Mouse (Mus musculus) limb, embryonic 15.5 days (tissue): ENCODE results near the gene Sult2a7. TPM values are rescaled to one million over a fixed set of nuclear protein-coding genes. Genes with fewer than 3 reads are reported as not detected.

ENCODE experiments used
- ATAC-seq: fragments of 200-750 bp; cut with Nextera tagmentation; 2 replicates; pipeline ENCODE4 v1.8.0; 2017; ENCODE audit warnings: low read depth, moderate TSS enrichment; ENCODE audit not compliant: insufficient number of reproducible peaks, low FRiP score, low TSS enrichment
- H3K27ac ChIP-seq: fragments of 300-500 bp; sonication (generic); 2 replicates; pipeline ENCODE4 v1.5.1; 2015; ENCODE audit warnings: moderate library complexity, mild to moderate bottlenecking, inconsistent platforms
- H3K27me3 ChIP-seq: fragments of 300-500 bp; sonication (generic); 2 replicates; pipeline ENCODE4 v1.6.1; 2015; ENCODE audit warnings: inconsistent platforms
- H3K36me3 ChIP-seq: fragments of 300-500 bp; sonication (generic); 2 replicates; pipeline ENCODE4 v1.6.1; 2015; ENCODE audit warnings: inconsistent platforms
- H3K4me1 ChIP-seq: fragments of 300-500 bp; sonication (generic); 2 replicates; pipeline ENCODE4 v1.6.1; 2015; ENCODE audit warnings: inconsistent platforms
- H3K4me2 ChIP-seq: fragments of 300-500 bp; sonication (generic); 2 replicates; pipeline ENCODE4 v1.6.1; 2015; ENCODE audit warnings: mild to moderate bottlenecking, inconsistent platforms
- H3K4me3 ChIP-seq: fragments of 300-500 bp; sonication (generic); 2 replicates; pipeline ENCODE4 v1.5.1; 2015; ENCODE audit warnings: mild to moderate bottlenecking, inconsistent platforms
- H3K9ac ChIP-seq: fragments of 300-500 bp; sonication (generic); 2 replicates; pipeline ENCODE4 v1.6.1; 2015; ENCODE audit warnings: inconsistent platforms
- H3K9me3 ChIP-seq: fragments of 300-500 bp; sonication (generic); 2 replicates; pipeline ENCODE4 v1.6.1; 2016; ENCODE audit warnings: inconsistent platforms
- WGBS: fragments of 180-500 bp; shearing (Covaris S2); methylation state at CpG from one replicate; pipeline ENCODE4 v1.1.7; 2015; 5-methylcytosine and 5-hydroxymethylcytosine counted together
- polyA plus RNA-seq: library from polyadenylated mRNA; unstranded; fragments of >200 nt; fragmentation: Nextera tagmentation; extraction: Ambion mirVana; gene quantifications from 2 replicates; pipeline ENCODE4 v1.2.1, GENCODE M21; 2015

Sult2a7 gene
- not detected in 2 replicates for polyA plus RNA-seq

DNA sequence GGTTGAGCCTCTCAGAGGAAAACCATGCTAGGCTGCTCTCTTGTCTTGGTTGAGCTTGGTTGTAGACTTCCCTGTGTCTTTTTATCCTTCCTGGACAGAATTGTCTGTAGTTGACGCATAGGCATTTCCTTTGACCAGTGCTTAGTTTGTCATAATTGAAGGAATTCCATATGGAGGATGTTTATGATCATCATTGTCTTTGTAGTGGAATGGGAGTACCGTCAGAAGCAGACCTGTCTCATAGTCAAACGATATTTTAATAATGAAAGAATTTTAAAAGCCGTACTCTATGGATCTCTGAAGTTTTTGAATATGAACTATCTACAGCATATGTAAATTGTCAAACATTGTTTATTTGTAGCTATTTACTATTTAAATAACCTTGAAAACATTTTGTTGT lies at the start of gene Sult2a7:
Sult2a7 (minus strand) TSS at position 101 of the 400 bp plus-strand sequence.
- H3K36me3 ChIP-seq, result no peaks in the 10 kb centered on the region
- no peaks in the 10 kb centered on the region for H3K27me3 ChIP-seq
- H3K9ac ChIP-seq, result no peak within 1 kb of the TSS
- no peaks in the 10 kb centered on the region for H3K4me1 ChIP-seq
- H3K9me3 ChIP-seq, result no peaks in the 10 kb centered on the region
- no peak within 1 kb of the TSS for H3K4me2 ChIP-seq
- no peak within 1 kb of the TSS for H3K4me3 ChIP-seq
- no peak for ATAC-seq
- WGBS, result 85% methylated on average over 4 of the region's 4 CpGs
- H3K27ac ChIP-seq, result no peak within 1 kb of the TSS

DNA sequence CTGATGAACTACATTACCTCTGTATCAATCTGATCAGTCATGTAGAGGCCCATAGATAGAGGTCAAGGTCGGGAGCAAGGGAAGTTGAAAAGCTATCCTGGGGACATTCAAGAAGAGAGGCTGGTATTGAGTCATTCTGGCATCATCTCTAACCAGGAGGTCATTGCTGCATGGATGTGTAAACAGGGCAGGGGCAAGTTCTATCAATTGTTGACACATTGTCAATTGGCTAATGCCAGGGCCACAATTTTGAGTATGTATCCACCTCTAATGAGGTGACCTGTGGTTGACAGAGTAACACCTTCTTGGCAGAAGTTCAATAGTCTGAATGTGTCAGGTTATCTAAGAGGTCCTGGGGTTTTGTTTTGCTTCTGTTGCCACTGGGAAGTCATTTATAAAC lies 31.2 kb upstream of the Sult2a7 start:
- no peak overlapping the region for H3K4me3 ChIP-seq
- no peaks in the 10 kb centered on the region for H3K27me3 ChIP-seq
- ATAC-seq, result no peak
- H3K4me2 ChIP-seq, result no peak overlapping the region
- WGBS, result 58% methylated on average over 1 of the region's 1 CpGs
- H3K36me3 ChIP-seq, result no peaks in the 10 kb centered on the region
- H3K4me1 ChIP-seq, result no peaks in the 10 kb centered on the region
- no peak overlapping the region for H3K27ac ChIP-seq
- H3K9ac ChIP-seq, result no peak overlapping the region
- no peaks in the 10 kb centered on the region; the same call in 1 of the 2 replicates for H3K9me3 ChIP-seq

DNA sequence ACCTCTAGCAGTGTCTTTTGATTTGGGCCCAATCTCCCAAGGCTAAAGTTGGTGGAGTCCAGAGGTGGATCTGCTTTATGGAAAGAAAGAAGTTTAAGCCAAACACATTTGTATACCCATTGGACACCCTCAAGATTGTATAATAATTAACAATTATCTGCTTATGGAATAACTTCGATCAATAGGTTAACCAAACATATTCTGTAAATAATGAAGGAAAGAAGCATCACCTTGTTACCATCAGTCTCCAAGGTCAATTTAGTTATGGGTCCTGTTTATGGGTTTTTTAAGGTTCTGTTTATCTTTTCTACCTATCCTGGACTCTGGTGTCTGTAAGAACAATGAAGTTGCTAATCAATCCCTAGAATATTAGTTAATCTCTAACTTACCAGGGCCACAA lies 28.6 kb upstream of the Sult2a7 start:
- Histone ChIP-seq H3K27ac (no peak overlapping the region), H3K4me3 (no peak overlapping the region), H3K4me1 (no peaks in the 10 kb centered on the region), H3K4me2 (no peak overlapping the region), H3K9ac (no peak overlapping the region), H3K36me3 (no peaks in the 10 kb centered on the region), H3K9me3 (peaks cover 3% of the 10 kb centered on the region; the same call in 1 of the 2 replicates), H3K27me3 (no peaks in the 10 kb centered on the region)
- ATAC-seq, result no peak
- WGBS, result 88% methylated on average over 1 of the region's 1 CpGs

DNA sequence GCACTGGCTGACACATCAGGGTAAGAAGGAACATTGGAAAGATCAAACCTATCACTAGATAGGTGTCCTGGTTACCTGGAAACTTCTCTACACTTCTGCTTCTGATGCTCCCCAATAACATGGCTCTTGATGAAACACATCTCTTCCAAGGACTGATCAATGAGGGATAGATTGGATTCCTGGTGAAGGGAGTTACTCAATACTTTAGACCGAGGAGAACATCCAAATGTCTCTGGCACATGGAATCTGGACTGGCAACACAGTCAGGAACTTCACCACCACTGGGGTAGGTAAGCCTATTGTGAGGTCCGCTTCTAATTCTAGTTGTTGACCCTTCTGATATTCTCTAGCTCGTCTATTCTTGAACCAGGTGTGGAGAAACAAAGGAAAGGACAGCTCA lies 24.3 kb upstream of the Sult2a7 start:
- 72% methylated on average over 3 of the region's 3 CpGs for WGBS
- Histone ChIP-seq H3K27ac (no peak overlapping the region), H3K4me1 (no peaks in the 10 kb centered on the region), H3K36me3 (no peaks in the 10 kb centered on the region), H3K4me3 (no peak overlapping the region), H3K4me2 (no peak overlapping the region), H3K9ac (no peak overlapping the region), H3K9me3 (peaks cover 3% of the 10 kb centered on the region; the same call in 1 of the 2 replicates), H3K27me3 (no peaks in the 10 kb centered on the region)
- ATAC-seq, result no peak

DNA sequence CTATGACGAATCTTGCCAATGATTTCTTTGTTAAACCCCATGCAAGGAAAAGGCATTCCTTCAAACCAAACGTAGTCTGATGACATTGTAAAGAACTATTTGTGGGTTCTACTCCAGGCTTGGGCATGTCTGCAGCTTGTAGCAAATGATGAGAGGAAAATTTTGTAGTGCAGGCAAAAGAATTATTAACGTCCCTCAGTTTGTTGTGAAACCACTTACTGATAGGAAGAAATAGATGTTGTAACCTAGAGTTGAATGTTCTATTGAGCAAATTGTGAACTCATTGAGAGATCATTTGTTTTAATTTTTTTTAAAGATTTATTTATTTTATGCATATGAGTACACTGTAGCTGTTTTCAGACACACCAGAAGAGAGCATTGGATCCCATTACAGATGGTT lies 1.1 kb downstream of the Sult2a7 start:
- Histone ChIP-seq H3K4me2 (no peak overlapping the region), H3K4me3 (no peak overlapping the region), H3K36me3 (no peaks in the 10 kb centered on the region), H3K9me3 (no peaks in the 10 kb centered on the region), H3K4me1 (no peaks in the 10 kb centered on the region), H3K9ac (no peak overlapping the region), H3K27ac (no peak overlapping the region), H3K27me3 (no peaks in the 10 kb centered on the region)
- ATAC-seq, result no peak
- WGBS, result 73% methylated on average over 3 of the region's 3 CpGs

DNA sequence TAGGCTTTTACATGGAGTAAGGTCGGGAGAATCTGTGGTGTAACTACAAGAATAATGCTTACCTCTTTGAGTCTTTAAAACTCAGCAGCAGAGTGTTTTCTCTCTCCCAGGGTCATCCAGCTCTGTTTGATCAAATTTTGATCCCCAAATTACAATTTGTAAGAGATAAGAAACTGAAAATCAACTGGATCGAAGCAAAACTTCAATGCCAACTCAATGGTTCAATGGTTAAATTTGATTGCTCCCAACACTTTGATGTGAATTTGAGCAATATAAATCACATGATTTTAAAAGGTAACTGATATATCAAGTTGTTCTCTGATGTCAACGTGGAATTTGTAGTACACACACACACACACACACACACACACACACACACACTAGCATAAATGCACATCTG lies 47.5 kb downstream of the Sult2a7 start, which contains the start of gene Sult2a8:
Sult2a8 (minus strand) TSS at position 236 of the 400 bp plus-strand sequence.
- no peak for ATAC-seq
- Histone ChIP-seq H3K9me3 (no peaks in the 10 kb centered on the region), H3K9ac (no peak within 1 kb of the TSS), H3K27me3 (no peaks in the 10 kb centered on the region), H3K36me3 (no peaks in the 10 kb centered on the region), H3K27ac (no peak within 1 kb of the TSS), H3K4me2 (no peak within 1 kb of the TSS), H3K4me3 (no peak within 1 kb of the TSS), H3K4me1 (no peaks in the 10 kb centered on the region)
- 67% methylated on average over 3 of the region's 3 CpGs for WGBS

DNA sequence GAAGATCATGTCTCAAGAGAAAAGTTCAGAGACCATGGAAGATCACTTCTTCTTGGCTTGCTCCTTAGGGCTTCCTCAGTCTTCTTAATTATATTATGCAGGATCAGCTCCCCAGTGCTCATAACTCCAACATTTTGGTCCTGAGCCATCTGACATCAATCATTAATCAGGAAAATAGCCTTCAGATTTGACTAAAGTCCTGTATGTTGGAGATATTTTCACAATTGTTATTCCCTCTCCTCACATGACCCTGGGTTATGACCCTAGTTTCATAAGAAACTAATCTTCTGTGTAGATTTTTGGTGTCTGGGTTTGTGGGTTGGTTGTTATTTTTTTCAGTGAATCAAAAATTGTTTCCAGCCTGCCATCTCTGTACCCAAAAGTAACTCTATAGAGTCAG lies 54.4 kb downstream of the Sult2a7 start:
- no peaks in the 10 kb centered on the region for H3K36me3 ChIP-seq
- no peak overlapping the region for H3K9ac ChIP-seq
- H3K4me1 ChIP-seq, result no peaks in the 10 kb centered on the region
- no peak overlapping the region for H3K4me2 ChIP-seq
- no peak overlapping the region for H3K27ac ChIP-seq
- no peaks in the 10 kb centered on the region for H3K9me3 ChIP-seq
- ATAC-seq, result no peak
- no peaks in the 10 kb centered on the region for H3K27me3 ChIP-seq
- no peak overlapping the region for H3K4me3 ChIP-seq

DNA sequence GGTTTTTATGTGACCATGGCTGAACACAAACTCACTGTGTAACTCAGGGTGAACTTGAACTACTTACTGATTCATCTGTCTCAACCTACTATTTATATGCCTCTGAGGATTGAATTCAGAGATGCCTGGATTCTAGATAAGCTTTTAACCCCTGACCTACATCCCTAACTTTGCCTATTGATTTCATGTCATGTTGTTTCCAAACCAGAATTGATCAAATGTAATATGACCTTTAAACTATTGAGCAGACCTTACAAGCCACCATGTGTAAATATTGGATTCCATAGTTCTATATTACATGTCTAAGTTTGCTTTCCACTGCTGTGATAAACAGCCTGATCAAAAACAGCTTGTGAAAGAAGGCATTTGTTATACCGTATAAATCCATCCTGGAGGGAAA lies 55.5 kb downstream of the Sult2a7 start:
- ATAC-seq, result no peak
- no peaks in the 10 kb centered on the region for H3K36me3 ChIP-seq
- H3K4me2 ChIP-seq, result no peak overlapping the region
- H3K9me3 ChIP-seq, result 0 out of 2 replicates have a peak, but pooled peaks cover 5% of the 10 kb centered on the region
- H3K27ac ChIP-seq, result no peak overlapping the region
- WGBS, result 84% methylated on average over 1 of the region's 1 CpGs
- H3K9ac ChIP-seq, result no peak overlapping the region
- no peak overlapping the region for H3K4me3 ChIP-seq
- no peaks in the 10 kb centered on the region for H3K4me1 ChIP-seq
- no peaks in the 10 kb centered on the region for H3K27me3 ChIP-seq

DNA sequence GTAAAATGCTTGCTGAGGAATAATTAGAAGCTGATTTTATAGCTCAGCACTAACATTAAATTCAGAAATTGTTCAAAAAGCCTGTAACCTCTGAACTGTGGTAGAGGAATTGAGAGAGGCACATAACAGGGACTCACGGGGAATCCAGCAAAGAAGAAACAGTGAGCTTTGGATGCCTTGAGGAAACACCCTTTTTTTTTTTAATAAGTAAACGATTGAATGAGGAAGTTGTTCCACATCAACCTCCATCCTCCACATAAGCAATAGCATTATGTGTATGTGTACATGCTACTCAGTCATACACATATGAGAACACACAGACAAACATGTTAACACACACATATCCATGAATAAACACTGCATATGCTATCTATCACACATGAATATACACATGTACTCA lies 56.0 kb downstream of the Sult2a7 start:
- 81% methylated on average over 2 of the region's 2 CpGs for WGBS
- no peaks in the 10 kb centered on the region for H3K4me1 ChIP-seq
- no peak overlapping the region for H3K4me3 ChIP-seq
- 0 out of 2 replicates have a peak, but pooled peaks cover 5% of the 10 kb centered on the region for H3K9me3 ChIP-seq
- H3K27ac ChIP-seq, result no peak overlapping the region
- no peaks in the 10 kb centered on the region for H3K36me3 ChIP-seq
- no peaks in the 10 kb centered on the region for H3K27me3 ChIP-seq
- no peak overlapping the region for H3K4me2 ChIP-seq
- ATAC-seq, result no peak
- H3K9ac ChIP-seq, result no peak overlapping the region

Other genes with a start within 250 kb of the Sult2a7 start
- gene Sult2a6, start 239.4 kb downstream of the Sult2a7 start, polyA plus RNA-seq, result not detected in 2 replicates
- gene Obox8, start 160.7 kb downstream of the Sult2a7 start, polyA plus RNA-seq, result not detected in 2 replicates
- not detected in 2 replicates for gene Sult2a8, start 47.5 kb downstream of the Sult2a7 start, polyA plus RNA-seq
- gene Vmn1r90, start 69.3 kb upstream of the Sult2a7 start, polyA plus RNA-seq, result 0.14 and 0.50 TPM in 2 replicates
- not detected in 2 replicates for gene Obox7, start 165.3 kb upstream of the Sult2a7 start, polyA plus RNA-seq